Mouse (Mus musculus): ENCODE measurements at regions not wholly inside any gene's neighbourhood (a gene's known extent, or its start where the extent isn't known, plus 50 kb on each side); places are given as distances from the start of the nearest gene placed in this dataset.

GRCm38 (mm10) chr15:62139859-62140258, 1217.0 kb upstream of the A1bg start:
- no peak for TF ChIP-seq CTCF (IDR thresholded peaks at IDR 0.05; ENCODE audit: low read depth)
- 70% methylated on average over 4 of the region's 4 CpGs for WGBS
- Histone ChIP-seq H3K9ac (no peak overlapping the region), H3K4me2 (ENCODE audit: low read depth) (no peak overlapping the region), H3K27ac (ENCODE audit: low read depth, low read length) (no peak overlapping the region), H3K36me3 (ENCODE audit: insufficient read depth) (no peaks in the 10 kb centered on the region), H3K4me1 (ENCODE audit: insufficient read depth) (no peaks in the 10 kb centered on the region; the same call in 1 of the 2 replicates), H3K4me3 (ENCODE audit: low read depth, low read length) (no peak overlapping the region), H3K27me3 (ENCODE audit: insufficient read depth, low read length) (no peaks in the 10 kb centered on the region), H3K9me3 (ENCODE audit: low read length) (no peaks in the 10 kb centered on the region)
- DNase-seq (no peak), ATAC-seq (no peak)

- no peaks in the 10 kb centered on the region for H3K9me3 ChIP-seq (ENCODE audit: low read length)
- no peaks in the 10 kb centered on the region for H3K27me3 ChIP-seq (ENCODE audit: insufficient read depth, low read length)
- WGBS = 72% methylated on average over 5 of the region's 5 CpGs
- H3K27ac ChIP-seq (ENCODE audit: low read depth, low read length) = no peak overlapping the region
- H3K4me2 ChIP-seq (ENCODE audit: low read depth) = no peak overlapping the region
- no peak for ATAC-seq
- no peaks in the 10 kb centered on the region for H3K36me3 ChIP-seq (ENCODE audit: insufficient read depth)
- no peaks in the 10 kb centered on the region; the same call in 1 of the 2 replicates for H3K4me1 ChIP-seq (ENCODE audit: insufficient read depth)
- H3K4me3 ChIP-seq (ENCODE audit: low read depth, low read length) = no peak overlapping the region
- no peak for DNase-seq
- no peak overlapping the region for H3K9ac ChIP-seq
- TF ChIP-seq CTCF (IDR thresholded peaks at IDR 0.05; ENCODE audit: low read depth) = no peak
These were observed 1216.4 kb upstream of the A1bg start for GRCm38 (mm10) chr15:62139192-62139591.

GRCm38 (mm10) chr15:62138701-62139100, 1215.9 kb upstream of the A1bg start:
- 92% methylated on average over 6 of the region's 6 CpGs for WGBS
- no peak for ATAC-seq
- DNase-seq = no peak
- no peak for TF ChIP-seq CTCF (IDR thresholded peaks at IDR 0.05; ENCODE audit: low read depth)
- no peak overlapping the region for H3K27ac ChIP-seq (ENCODE audit: low read depth, low read length)
- H3K9ac ChIP-seq = no peak overlapping the region
- no peaks in the 10 kb centered on the region for H3K36me3 ChIP-seq (ENCODE audit: insufficient read depth)
- no peak overlapping the region for H3K4me3 ChIP-seq (ENCODE audit: low read depth, low read length)
- no peaks in the 10 kb centered on the region for H3K9me3 ChIP-seq (ENCODE audit: low read length)
- H3K4me2 ChIP-seq (ENCODE audit: low read depth) = no peak overlapping the region
- H3K4me1 ChIP-seq (ENCODE audit: insufficient read depth) = no peaks in the 10 kb centered on the region; the same call in 1 of the 2 replicates
- H3K27me3 ChIP-seq (ENCODE audit: insufficient read depth, low read length) = no peaks in the 10 kb centered on the region

- TF ChIP-seq CTCF (IDR thresholded peaks at IDR 0.05; ENCODE audit: low read depth) = peak; percentile 23; the same call in 1 of the 2 replicates
- DNase-seq = peak; percentile 38
- 39% methylated on average over 14 of the region's 14 CpGs for WGBS
These were observed 1214.3 kb upstream of the A1bg start for GRCm38 (mm10) chr15:62136932-62137594.

GRCm38 (mm10) chr15:62134835-62135234, 1212.0 kb upstream of the A1bg start:
- Histone ChIP-seq H3K4me3 (ENCODE audit: low read depth, low read length) (no peak overlapping the region), H3K4me1 (ENCODE audit: insufficient read depth) (no peaks in the 10 kb centered on the region; the same call in 1 of the 2 replicates), H3K36me3 (ENCODE audit: insufficient read depth) (no peaks in the 10 kb centered on the region), H3K4me2 (ENCODE audit: low read depth) (no peak overlapping the region), H3K9ac (no peak overlapping the region), H3K27me3 (ENCODE audit: insufficient read depth, low read length) (no peaks in the 10 kb centered on the region), H3K27ac (ENCODE audit: low read depth, low read length) (no peak overlapping the region), H3K9me3 (ENCODE audit: low read length) (no peaks in the 10 kb centered on the region)
- DNase-seq (no peak), ATAC-seq (no peak)
- WGBS = 89% methylated on average over 8 of the region's 8 CpGs
- no peak for TF ChIP-seq CTCF (IDR thresholded peaks at IDR 0.05; ENCODE audit: low read depth)

More at GRCm38 (mm10) chr15:62136932-62137594, 1214.3 kb upstream of the A1bg start:
- Histone ChIP-seq H3K9me3 (ENCODE audit: low read length) (no peaks in the 10 kb centered on the region), H3K27me3 (ENCODE audit: insufficient read depth, low read length) (no peaks in the 10 kb centered on the region), H3K9ac (no peak overlapping the region), H3K27ac (ENCODE audit: low read depth, low read length) (no peak overlapping the region), H3K4me3 (ENCODE audit: low read depth, low read length) (no peak overlapping the region), H3K4me1 (ENCODE audit: insufficient read depth) (no peaks in the 10 kb centered on the region; the same call in 1 of the 2 replicates), H3K4me2 (ENCODE audit: low read depth) (no peak overlapping the region), H3K36me3 (ENCODE audit: insufficient read depth) (no peaks in the 10 kb centered on the region)
- peak; percentile 60 for ATAC-seq

GRCm38 (mm10) chr15:62134308-62134707, 1211.5 kb upstream of the A1bg start:
- ATAC-seq = no peak
- Histone ChIP-seq H3K9ac (no peak overlapping the region), H3K27ac (ENCODE audit: low read depth, low read length) (no peak overlapping the region), H3K4me1 (ENCODE audit: insufficient read depth) (no peaks in the 10 kb centered on the region; the same call in 1 of the 2 replicates), H3K36me3 (ENCODE audit: insufficient read depth) (no peaks in the 10 kb centered on the region), H3K4me3 (ENCODE audit: low read depth, low read length) (no peak overlapping the region), H3K27me3 (ENCODE audit: insufficient read depth, low read length) (no peaks in the 10 kb centered on the region), H3K4me2 (ENCODE audit: low read depth) (no peak overlapping the region), H3K9me3 (ENCODE audit: low read length) (no peaks in the 10 kb centered on the region)
- no peak for TF ChIP-seq CTCF (IDR thresholded peaks at IDR 0.05; ENCODE audit: low read depth)
- 98% methylated on average over 4 of the region's 4 CpGs for WGBS
- no peak for DNase-seq

- Histone ChIP-seq H3K4me1 (ENCODE audit: insufficient read depth) (no peaks in the 10 kb centered on the region; the same call in 1 of the 2 replicates), H3K9me3 (ENCODE audit: low read length) (no peaks in the 10 kb centered on the region), H3K4me3 (ENCODE audit: low read depth, low read length) (no peak overlapping the region), H3K27ac (ENCODE audit: low read depth, low read length) (no peak overlapping the region), H3K36me3 (ENCODE audit: insufficient read depth) (no peaks in the 10 kb centered on the region), H3K9ac (no peak overlapping the region), H3K27me3 (ENCODE audit: insufficient read depth, low read length) (no peaks in the 10 kb centered on the region), H3K4me2 (ENCODE audit: low read depth) (no peak overlapping the region)
- no peak for TF ChIP-seq CTCF (IDR thresholded peaks at IDR 0.05; ENCODE audit: low read depth)
- whole genome bisulfite sequencing = 54% methylated on average over 2 of the region's 2 CpGs
- DNase-seq (no peak), ATAC-seq (peak; percentile 34; the same call in 1 of the 2 replicates)
These were observed 1210.1 kb upstream of the A1bg start for GRCm38 (mm10) chr15:62132895-62133294.
